Mouse (Mus musculus) natural killer cell, adult 2 months (primary cell): ENCODE measurements around the gene BC024978.

Experiments used
- DNase-seq, 2 experiments: peaks; one replicate each; pipeline ENCODE4 v3.0.0; 2022; ENCODE audit warnings: low spot score in 2 of 2

Gene BC024978

GRCm38 (mm10) chr7:27224877-27225575 is 29.4 kb downstream of the BC024978 start:
- DNase-seq: no peak

DNA sequence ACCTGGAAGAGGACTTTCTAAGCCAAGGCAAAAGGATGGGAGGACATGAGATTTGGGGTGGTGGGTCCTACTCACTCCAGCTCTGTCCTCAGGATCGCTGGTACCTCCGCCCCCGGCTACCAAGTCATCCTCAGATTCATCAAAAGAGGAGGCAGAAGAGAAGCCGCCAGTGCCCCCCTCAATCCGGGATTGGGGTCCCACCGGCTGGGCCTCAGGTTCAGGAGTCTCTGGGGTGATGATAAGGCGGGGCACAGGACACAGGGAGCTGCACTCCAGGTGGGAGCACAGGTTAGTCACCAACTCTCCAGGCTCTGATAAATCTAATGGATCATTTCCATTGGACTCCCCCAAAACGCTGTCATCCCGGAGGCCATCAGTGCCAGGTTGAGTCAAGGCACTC is 31.7 kb downstream of the BC024978 start:
- no peak for DNase-seq

GRCm38 (mm10) chr7:27227676-27228075 is 32.1 kb downstream of the BC024978 start:
- no peak for DNase-seq

GRCm38 (mm10) chr7:27228281-27228821 is 32.8 kb downstream of the BC024978 start, which contains the start of gene Itpkc:
Itpkc (minus strand) TSS chr7:27228661.
- peak; percentile 92 for DNase-seq

DNA sequence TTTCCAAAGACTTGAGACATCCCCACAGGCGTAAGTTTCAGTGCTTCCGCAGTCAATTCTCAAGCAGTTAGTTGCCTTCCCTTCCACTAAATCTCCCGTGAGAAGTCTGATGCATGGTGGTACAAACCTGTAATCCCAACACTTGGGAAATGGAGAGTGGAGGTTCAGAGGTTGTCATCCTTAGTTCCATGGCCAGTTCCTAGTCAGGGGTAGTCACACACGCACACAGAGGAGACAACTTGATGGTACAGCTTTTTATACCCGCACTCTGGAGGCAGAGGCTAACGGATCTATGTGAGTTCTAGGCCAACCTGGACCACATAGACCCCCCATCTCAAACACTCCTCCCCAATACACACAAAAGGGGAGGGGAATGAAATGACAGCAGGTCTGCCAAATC is 33.3 kb downstream of the BC024978 start:
- DNase-seq: no peak

- DNase-seq: no peak
Observed at GRCm38 (mm10) chr7:27230781-27231180, 35.2 kb downstream of the BC024978 start.

DNA sequence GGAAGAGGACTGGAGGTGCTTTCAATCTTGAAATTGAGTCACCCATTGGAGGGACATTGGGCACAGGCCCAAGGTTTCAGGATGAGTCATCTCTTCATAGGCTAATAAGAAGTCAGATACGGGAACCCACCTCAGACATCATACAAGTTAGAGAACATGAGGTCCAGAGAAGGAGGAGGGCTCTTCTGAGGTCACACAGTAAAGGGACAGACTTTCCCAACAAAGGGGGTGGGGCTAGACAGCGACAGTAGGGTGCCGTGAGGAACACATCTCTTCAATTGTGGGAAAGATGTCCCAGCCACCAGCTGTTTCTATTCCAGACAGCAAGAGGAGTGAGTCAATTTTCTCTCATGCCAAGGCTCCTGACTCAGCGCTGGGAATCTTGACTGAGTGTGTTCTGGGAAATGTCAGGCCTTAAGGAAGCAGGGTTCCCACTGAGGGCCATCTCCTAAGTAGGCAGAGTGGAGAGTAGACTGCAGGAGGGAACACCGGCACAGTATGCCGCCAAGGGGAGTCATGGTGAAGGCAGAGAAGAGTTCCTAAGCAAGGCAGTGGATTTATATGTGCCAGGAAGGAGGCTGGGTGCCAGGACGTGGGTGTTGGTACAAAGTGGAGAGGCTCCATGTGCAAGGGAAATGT is 36.2 kb downstream of the BC024978 start:
- DNase-seq: no peak

GRCm38 (mm10) chr7:27232781-27233281 is 37.2 kb downstream of the BC024978 start, which contains the start of gene Coq8b:
Coq8b (plus strand) TSS chr7:27233023.
- peak; percentile 92 to 93 for DNase-seq

- DNase-seq: no peak
Observed at GRCm38 (mm10) chr7:27233300-27233699, 37.7 kb downstream of the BC024978 start.

DNA sequence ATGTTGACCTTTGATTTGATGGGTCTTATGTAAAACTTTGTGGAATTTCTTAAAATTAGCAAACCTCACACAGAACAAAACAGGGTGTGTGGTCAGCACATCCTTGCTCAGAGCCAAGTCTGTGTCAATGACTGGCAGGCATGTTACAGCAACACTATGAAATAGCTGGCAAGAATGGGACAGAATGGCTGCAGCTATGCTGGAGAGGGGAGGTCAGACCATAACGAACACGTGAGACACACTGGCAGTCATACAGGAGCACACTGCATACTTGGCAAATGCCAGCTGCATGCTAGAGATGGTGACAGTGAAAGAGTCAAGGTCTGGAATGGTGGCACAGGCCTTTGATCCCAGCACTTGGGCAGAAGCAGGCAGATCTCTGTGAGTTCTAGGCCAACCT is 40.1 kb downstream of the BC024978 start:
- DNase-seq: no peak

GRCm38 (mm10) chr7:27237527-27237926 is 41.9 kb downstream of the BC024978 start:
- DNase-seq: no peak

DNA sequence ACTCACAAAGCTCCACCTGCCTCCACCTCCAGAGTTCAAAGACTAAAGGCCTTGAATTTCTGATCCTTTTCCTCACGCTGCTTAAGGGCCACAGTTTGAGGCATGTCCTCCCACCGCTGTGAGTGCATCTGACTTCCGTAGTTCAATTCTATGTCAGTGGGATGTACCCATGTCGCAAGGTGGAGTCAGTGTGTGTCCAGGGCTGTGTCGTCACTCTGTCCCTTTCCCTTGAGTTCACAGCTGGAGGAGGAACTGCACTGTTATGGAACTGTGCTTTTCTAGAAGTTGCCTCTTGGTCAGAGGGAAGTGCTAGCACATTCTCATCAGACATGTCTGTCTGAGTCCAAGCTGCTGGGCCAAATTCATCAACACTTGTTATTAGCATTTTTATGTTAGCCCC is 43.0 kb downstream of the BC024978 start:
- DNase-seq: no peak

DNA sequence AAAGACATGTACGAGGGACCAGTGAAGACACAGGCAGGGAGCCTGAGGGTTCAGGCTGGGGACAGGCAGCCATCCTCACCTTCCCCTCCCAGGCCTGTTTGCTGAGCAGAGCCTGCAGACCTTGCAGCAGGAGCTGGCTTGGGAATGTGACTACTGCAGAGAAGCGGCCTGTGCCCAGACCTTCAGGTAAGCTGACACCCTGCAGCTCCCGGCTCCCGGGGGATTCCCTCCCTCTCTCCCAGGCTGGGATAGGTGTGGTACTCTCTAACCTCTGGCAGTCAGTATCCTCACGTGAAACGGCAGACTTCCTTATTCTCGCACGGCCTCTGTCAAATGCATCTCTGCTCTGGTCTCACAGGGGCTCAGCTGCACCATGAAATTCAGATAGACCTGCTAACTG is 47.6 kb downstream of the BC024978 start:
- no peak for DNase-seq

- DNase-seq: peak in 1 of 2 experiments; percentile 30
Observed at GRCm38 (mm10) chr7:27244088-27244487, 48.5 kb downstream of the BC024978 start.

DNA sequence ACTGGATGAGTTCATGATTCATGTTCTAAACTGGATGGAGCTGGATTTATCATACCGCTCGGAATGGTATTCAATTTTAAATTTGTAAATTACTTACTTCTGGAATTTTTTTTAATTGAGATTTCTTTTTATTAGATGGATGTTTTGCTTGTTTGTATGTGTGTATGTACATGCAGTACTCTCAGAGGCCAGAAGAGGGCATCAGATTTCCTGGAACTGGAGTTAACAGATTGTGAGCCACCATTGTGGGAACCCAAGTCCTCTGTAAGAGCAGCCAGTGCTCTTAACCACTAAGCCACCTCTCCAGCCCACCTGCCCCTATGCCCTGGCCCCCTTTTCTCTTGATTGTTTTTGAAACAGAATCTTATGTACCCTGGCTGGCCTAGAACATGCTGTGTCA is 53.6 kb downstream of the BC024978 start:
- DNase-seq: no peak

DNA sequence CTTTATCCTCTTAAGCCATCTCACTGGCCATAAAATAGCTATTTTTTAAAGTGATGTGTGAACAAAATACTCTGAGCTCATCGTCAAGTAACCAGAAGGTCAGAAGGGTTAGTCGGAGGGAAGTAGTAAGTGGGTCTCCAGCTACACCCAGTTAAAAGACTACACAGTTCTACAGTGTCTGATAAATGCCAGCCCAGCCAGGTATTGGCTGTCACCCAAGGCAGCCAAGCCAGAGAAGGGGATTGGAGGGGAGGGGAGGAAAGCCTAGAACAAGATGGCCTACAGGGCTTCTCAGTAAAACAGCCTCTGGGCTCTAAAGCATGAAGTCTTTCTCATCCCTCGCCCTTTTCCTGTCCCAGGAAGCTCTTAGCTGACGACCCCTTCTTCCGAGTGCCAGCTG is 54.3 kb downstream of the BC024978 start:
- no peak for DNase-seq

DNA sequence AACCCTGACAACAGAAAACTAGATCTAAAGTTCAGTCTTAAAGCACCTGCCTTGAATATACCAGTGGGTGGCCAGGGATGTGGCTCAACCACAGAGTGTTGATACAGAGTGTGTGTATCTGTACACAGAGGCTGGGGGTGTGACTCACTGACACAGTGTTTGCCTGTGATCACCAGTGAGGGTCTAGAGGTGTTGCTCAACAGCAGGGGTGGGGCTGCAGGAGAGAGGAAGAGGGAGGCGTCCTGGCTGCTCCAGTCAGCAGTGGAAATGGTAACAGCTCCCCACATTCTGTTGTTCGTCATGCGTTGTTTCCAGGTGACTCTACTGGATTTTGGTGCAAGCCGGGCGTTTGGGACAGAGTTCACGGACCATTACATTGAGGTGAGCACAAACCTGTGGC is 56.4 kb downstream of the BC024978 start:
- peak in 1 of 2 experiments; percentile 17 for DNase-seq

- DNase-seq: no peak
Observed at GRCm38 (mm10) chr7:27255721-27256120, 60.1 kb downstream of the BC024978 start.

- no peak for DNase-seq
Observed at GRCm38 (mm10) chr7:27257046-27257851, 61.7 kb downstream of the BC024978 start.

GRCm38 (mm10) chr7:27257852-27258204 is 62.2 kb downstream of the BC024978 start:
- DNase-seq: no peak

GRCm38 (mm10) chr7:27258205-27258899 is 62.8 kb downstream of the BC024978 start, which contains the start of gene Numbl:
Numbl (plus strand) TSS chr7:27258433.
- DNase-seq: peak; percentile 85
